Mouse (Mus musculus): ENCODE data around the gene Tmprss9. TPM values are rescaled to one million over a fixed set of nuclear protein-coding genes. Genes with fewer than 3 reads are reported as not detected.

The Tmprss9 gene
- total and polyA plus RNA-seq, 3 experiments = 0.15 to 0.25 TPM; not detected in 1

DNA sequence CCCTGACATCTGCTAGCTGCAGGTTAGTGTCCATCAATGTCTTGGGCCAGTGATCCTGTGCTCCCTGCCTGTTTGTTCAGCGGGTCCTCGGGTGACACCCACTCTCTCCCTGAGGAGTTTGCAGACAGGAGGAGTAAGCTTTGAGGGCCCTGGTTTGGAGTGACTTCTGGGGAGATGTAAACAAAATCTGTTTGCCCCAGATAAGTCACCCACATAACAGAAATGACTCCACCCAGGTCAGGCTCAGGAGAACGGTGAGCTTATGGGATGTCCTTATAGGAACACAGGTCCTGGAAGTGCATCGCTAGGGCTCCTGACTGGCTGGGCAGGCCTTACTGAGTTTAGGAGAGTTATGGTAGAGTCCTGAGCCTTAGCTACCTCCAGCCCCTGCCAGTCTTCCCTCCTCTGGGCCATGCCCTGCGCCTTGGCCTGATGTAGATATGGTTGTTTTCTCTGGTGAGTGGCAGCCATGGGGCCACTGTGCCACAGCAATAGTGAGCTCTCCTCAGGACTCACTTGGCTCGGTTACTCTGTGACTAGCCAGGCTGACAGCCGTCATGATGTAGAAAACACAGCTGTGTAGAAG, 13.2 kb upstream of the Tmprss9 start:
- peaks cover 19 to 43% of the 10 kb centered on the region in 2 experiments for H3K4me1 ChIP-seq (ENCODE audit: control insufficient read depth in 1 of 2, insufficient read depth in 2 of 2, low read length in 2 of 2)
- DNase-seq (ENCODE audit: low read depth, low spot score) = peak; percentile 81
- peak overlapping the region; percentile 80 for H3K27ac ChIP-seq (ENCODE audit: control insufficient read depth, low read depth, low read length)
- no peaks in the 10 kb centered on the region for H3K9me3 ChIP-seq (replicated peaks; ENCODE audit: insufficient read depth, low read length)
- H3K36me3 ChIP-seq (ENCODE audit: control insufficient read depth in 1 of 2, insufficient read depth in 2 of 2, low read length in 2 of 2) = peaks cover 2 to 31% of the 10 kb centered on the region in 2 experiments; a peak in 3 of 4 replicates
- H3K27me3 ChIP-seq (ENCODE audit: control insufficient read depth in 1 of 2, insufficient read depth in 2 of 2, low read length in 2 of 2) = no peaks in the 10 kb centered on the region
- H3K4me3 ChIP-seq (ENCODE audit: control insufficient read depth in 1 of 2, insufficient read depth in 1 of 2, low read depth in 2 of 2, low read length in 2 of 2) = no peak overlapping the region; a peak in 1 of 4 replicates
- H3K9ac ChIP-seq (ENCODE audit: control insufficient read depth, low read depth, low read length, poor library complexity, severe bottlenecking) = peak overlapping the region; percentile 83
- H3K79me2 ChIP-seq (ENCODE audit: control insufficient read depth, insufficient read depth, low read length, poor library complexity) = peaks cover 61% of the 10 kb centered on the region
- peak; percentile 67 for TF ChIP-seq MXI1 (IDR thresholded peaks at IDR 0.05; ENCODE audit: low read depth, low read length)
- no peak for TF ChIP-seq RAD21 (IDR thresholded peaks at IDR 0.05; ENCODE audit: low read depth, low read length)
- TF ChIP-seq ZC3H11A (IDR thresholded peaks at IDR 0.05; ENCODE audit: low read depth, low read length) = no peak
- TF ChIP-seq MYC (IDR thresholded peaks at IDR 0.05; ENCODE audit: low read depth, low read length) = no peak
- TF ChIP-seq USF1 (IDR thresholded peaks at IDR 0.05; ENCODE audit: low read depth, low read length) = no peak
- TF ChIP-seq POLR2AphosphoS2 (IDR thresholded peaks at IDR 0.05; ENCODE audit: low read length) = no peak
- no peak for TF ChIP-seq ZNF384 (IDR thresholded peaks at IDR 0.05; ENCODE audit: low read depth, low read length)
- no peak for TF ChIP-seq E2F4 (IDR thresholded peaks at IDR 0.05; ENCODE audit: borderline replicate concordance, low read depth, low read length)
- TF ChIP-seq MEF2A (IDR thresholded peaks at IDR 0.05; ENCODE audit: extremely low read depth, insufficient replicate concordance, low read depth, low read length, poor library complexity, severe bottlenecking) = no peak
- no peak for TF ChIP-seq SMC3 (IDR thresholded peaks at IDR 0.05; ENCODE audit: low read depth, low read length)
- peak; percentile 83 for TF ChIP-seq TAL1 (IDR thresholded peaks at IDR 0.05; ENCODE audit: low read length)
- TF ChIP-seq TBP (IDR thresholded peaks at IDR 0.05; ENCODE audit: low read depth, low read length) = no peak
- peak; percentile 49; the same call in 1 of the 2 replicates for TF ChIP-seq RCOR1 (IDR thresholded peaks at IDR 0.05; ENCODE audit: low read depth, low read length)
- TF ChIP-seq ZMIZ1 (IDR thresholded peaks at IDR 0.05; ENCODE audit: low read depth, low read length) = peak; percentile 43; the same call in 1 of the 2 replicates
- TF ChIP-seq POLR2AphosphoS5 (IDR thresholded peaks at IDR 0.05; ENCODE audit: borderline replicate concordance, low read depth, low read length) = no peak
- TF ChIP-seq MAX (IDR thresholded peaks at IDR 0.05; ENCODE audit: low read length) = no peak
- TF ChIP-seq TCF12 (IDR thresholded peaks at IDR 0.05; ENCODE audit: low read depth, low read length) = peak; percentile 86
- TF ChIP-seq NRF1 (IDR thresholded peaks at IDR 0.05; ENCODE audit: insufficient read depth, low read depth, low read length, poor library complexity, severe bottlenecking) = no peak
- no peak for TF ChIP-seq NELFE (IDR thresholded peaks at IDR 0.05; ENCODE audit: low read depth, low read length)
- no peak for TF ChIP-seq ELF1 (IDR thresholded peaks at IDR 0.05; ENCODE audit: low read depth, low read length)
- no peak for TF ChIP-seq MAFK (IDR thresholded peaks at IDR 0.05; ENCODE audit: borderline replicate concordance, low read depth, low read length)
- no peak for TF ChIP-seq CHD1 (IDR thresholded peaks at IDR 0.05; ENCODE audit: low read depth, low read length)
- peak; percentile 49; the same call in 1 of the 2 replicates for TF ChIP-seq ETS1 (IDR thresholded peaks at IDR 0.05; ENCODE audit: low read depth, low read length)
- no peak for TF ChIP-seq JUND (IDR thresholded peaks at IDR 0.05; ENCODE audit: low read depth, low read length)
- no peak for TF ChIP-seq POLR2A (IDR thresholded peaks at IDR 0.05; ENCODE audit: control insufficient read depth in 1 of 2, insufficient read depth in 1 of 2, low read depth in 1 of 2, low read length in 2 of 2, poor library complexity in 1 of 2)
- TF ChIP-seq CHD2 (IDR thresholded peaks at IDR 0.05; ENCODE audit: low read length) = no peak
- no peak for TF ChIP-seq USF2 (IDR thresholded peaks at IDR 0.05; ENCODE audit: borderline replicate concordance in 1 of 2, insufficient read depth in 1 of 2, low read depth in 1 of 2, low read length in 2 of 2)
- TF ChIP-seq CTCF (IDR thresholded peaks at IDR 0.05 in 2 of 3, conservative IDR thresholded peaks at IDR 0.05 in 1 of 3; ENCODE audit: control insufficient read depth in 1 of 3, insufficient read depth in 1 of 3, low read depth in 2 of 3, low read length in 3 of 3, poor library complexity in 1 of 3, severe bottlenecking in 1 of 3) = no peak
- TF ChIP-seq SIN3A (IDR thresholded peaks at IDR 0.05; ENCODE audit: low read length) = peak; percentile 83
- no peak for TF ChIP-seq HCFC1 (IDR thresholded peaks at IDR 0.05; ENCODE audit: low read depth, low read length)
- 0 out of 2 replicates have a peak, but pooled peaks have one; percentile 24 for TF ChIP-seq MAZ (IDR thresholded peaks at IDR 0.05; ENCODE audit: low read depth, low read length)
- TF ChIP-seq KAT2A (conservative IDR thresholded peaks at IDR 0.05; ENCODE audit: low read depth, low read length) = no peak
- TF ChIP-seq EP300 (IDR thresholded peaks at IDR 0.05; ENCODE audit: low read depth in 1 of 2, low read length in 2 of 2) = peak; percentile 69 to 87
- peak; percentile 48; the same call in 1 of the 2 replicates for TF ChIP-seq MYB (IDR thresholded peaks at IDR 0.05; ENCODE audit: low read depth, low read length)
- TF ChIP-seq UBTF (IDR thresholded peaks at IDR 0.05; ENCODE audit: borderline replicate concordance, insufficient read depth, low read depth, low read length) = no peak
- peak; percentile 59; the same call in 1 of the 2 replicates for TF ChIP-seq GATA1 (IDR thresholded peaks at IDR 0.05; ENCODE audit: low read depth, low read length)
- no peak for TF ChIP-seq ZKSCAN1 (IDR thresholded peaks at IDR 0.05; ENCODE audit: low read depth, low read length)
